Comparison of ENCODE assay signal across 8 mouse cellular contexts in genomic region chr6:120493374-120494181, GRCm38 (mm10). TPM values are rescaled to one million over a fixed set of nuclear protein-coding genes. Genes with fewer than 3 reads are reported as not detected.
DNase-seq lines count a peak whose midpoint lies in the region; ATAC-seq and TF ChIP-seq lines count a peak whose summit lies in the region.

Tmem121b (minus strand) TSS chr6:120493807.

- H3K9me3 ChIP-seq in kidney, embryonic 16.5 days (ENCODE audit: low read length) = no peaks in the 10 kb centered on the region

- no peak for DNase-seq in kidney, adult 2 months
- no peak for DNase-seq in kidney, adult 8-10 months
- peak; percentile 87 to 91 for DNase-seq in cerebellum, postnatal 10 days
- peak; percentile 85 to 86 for DNase-seq in frontal cortex, postnatal 14 days (ENCODE audit: low spot score in 2 of 2)
- DNase-seq in liver, adult 2 months (ENCODE audit: extremely low read depth, low read depth, low spot score) = no peak
- peak; percentile 54 for DNase-seq in naive thymus-derived CD4-positive, alpha-beta T cell, adult 2 months (ENCODE audit: low read depth)
- DNase-seq in testis, postnatal 14 days (ENCODE audit: low spot score) = peak; percentile 73

- H3K36me3 ChIP-seq in kidney, adult 2 months (ENCODE audit: control insufficient read depth, insufficient read depth, low read length) = no peaks in the 10 kb centered on the region
- no peaks in the 10 kb centered on the region for H3K36me3 ChIP-seq in kidney, embryonic 16.5 days (ENCODE audit: insufficient read depth, low read length)
- no peaks in the 10 kb centered on the region for H3K36me3 ChIP-seq in liver, adult 2 months (ENCODE audit: control insufficient read depth, insufficient read depth, low read length)

- H3K27ac ChIP-seq in kidney, adult 2 months (ENCODE audit: insufficient read depth, low read depth, low read length) = no peak within 1 kb of the TSS
- H3K27ac ChIP-seq in kidney, embryonic 16.5 days (ENCODE audit: low read length) = no peak within 1 kb of the TSS
- no peak within 1 kb of the TSS for H3K27ac ChIP-seq in liver, adult 2 months (replicated peaks; ENCODE audit: insufficient read depth, low read depth, low read length)

- peak within 1 kb of the TSS; percentile 42 for H3K4me3 ChIP-seq in kidney, adult 2 months (ENCODE audit: insufficient read depth, low read depth, low read length)
- peak within 1 kb of the TSS; percentile 68 for H3K4me3 ChIP-seq in kidney, embryonic 16.5 days (ENCODE audit: low read length)
- H3K4me3 ChIP-seq in liver, adult 2 months (ENCODE audit: insufficient read depth, low read depth, low read length) = peak within 1 kb of the TSS; percentile 15; the same call in 1 of the 2 replicates

- peak; percentile 83 for ATAC-seq in kidney, embryonic 16.5 days (ENCODE audit: low FRiP score, low TSS enrichment)

- peaks cover 11% of the 10 kb centered on the region for H3K27me3 ChIP-seq in kidney, adult 2 months (replicated peaks; ENCODE audit: control insufficient read depth, insufficient read depth, low read length)
- peaks cover 25% of the 10 kb centered on the region for H3K27me3 ChIP-seq in kidney, embryonic 16.5 days (ENCODE audit: insufficient read depth, low read length)
- peaks cover 23% of the 10 kb centered on the region for H3K27me3 ChIP-seq in liver, adult 2 months (ENCODE audit: control insufficient read depth, insufficient read depth, low read length)

- 2% methylated on average over 78 of the region's 84 CpGs for WGBS in kidney, adult 2 months
- WGBS in kidney, embryonic 16.5 days = under 1% methylated on average over 75 of the region's 84 CpGs
- WGBS in liver, adult 2 months = 3% methylated on average over 80 of the region's 84 CpGs

- no peaks in the 10 kb centered on the region for H3K4me1 ChIP-seq in kidney, adult 2 months (ENCODE audit: control insufficient read depth, insufficient read depth, low read length)
- H3K4me1 ChIP-seq in kidney, embryonic 16.5 days (ENCODE audit: insufficient read depth, low read length) = peaks cover 19% of the 10 kb centered on the region
- H3K4me1 ChIP-seq in liver, adult 2 months (ENCODE audit: control insufficient read depth, insufficient read depth, low read length) = no peaks in the 10 kb centered on the region

- no peak for TF ChIP-seq POLR2A in kidney, adult 2 months (IDR thresholded peaks at IDR 0.05; ENCODE audit: low read depth, low read length)
- no peak for TF ChIP-seq POLR2A in liver, adult 2 months (IDR thresholded peaks at IDR 0.05; ENCODE audit: extremely low read depth, insufficient read depth, low read length)

- no peak for TF ChIP-seq CTCF in kidney, adult 2 months (conservative IDR thresholded peaks at IDR 0.05; ENCODE audit: insufficient read depth, insufficient read length, low read depth, low read length)
- no peak for TF ChIP-seq CTCF in liver, adult 2 months (IDR thresholded peaks at IDR 0.05; ENCODE audit: low read depth, low read length)

- H3K79me2 ChIP-seq in liver, adult 2 months (ENCODE audit: control insufficient read depth, insufficient read depth, low read length) = no peaks in the 10 kb centered on the region

- H3K9ac ChIP-seq in kidney, embryonic 16.5 days (replicated peaks; ENCODE audit: low read length) = peak within 1 kb of the TSS; percentile 66
- 0 out of 2 replicates have a peak within 1 kb of the TSS, but pooled peaks have one; percentile 20 for H3K9ac ChIP-seq in liver, adult 2 months (ENCODE audit: low read depth, low read length)

- peak within 1 kb of the TSS; percentile 100 for H3K4me2 ChIP-seq in kidney, embryonic 16.5 days (replicated peaks; ENCODE audit: low read depth, low read length)

RNA-seq across cellular contexts. Expression of gene Tmem121b, which starts in this region (rescaled TPM):
- polyA plus RNA-seq in kidney, adult 2 months (2012; rRNA removed) = 0.01 and 0.05 TPM in 2 replicates
- polyA plus RNA-seq in kidney, embryonic 16.5 days (2015; fragmentation: Nextera tagmentation; extraction: Ambion mirVana) = 0.04 TPM in 2 replicates
- total RNA-seq in liver, adult 2 months (2014; rRNA removed) = under 0.01 TPM in 1 of 2 replicates, not detected in the other
- not detected in 2 replicates for polyA plus RNA-seq in liver, adult 2 months (2012; rRNA removed)

Comparison
In these comparisons a context has a peak if more than half of its experiments do, and no peak if none do; other contexts are left out.
1. Peak in ATAC-seq, H3K4me3 ChIP-seq, H3K9ac ChIP-seq and H3K4me2 ChIP-seq in kidney, embryonic 16.5 days; RNA of the gene not detected or under 1 TPM.
2. DNase-seq: peak in cerebellum, postnatal 10 days (2 of 2), frontal cortex, postnatal 14 days (2 of 2), naive thymus-derived CD4-positive, alpha-beta T cell, adult 2 months (single experiment) and testis, postnatal 14 days (single experiment); none in kidney, adult 2 months (single experiment), kidney, adult 8-10 months (0 of 2) and liver, adult 2 months (single experiment).
3. H3K4me3 ChIP-seq: peak in every context shown above with its lines; median percentile 68 in kidney, embryonic 16.5 days; 42 in kidney, adult 2 months; 15 in liver, adult 2 months.